Mouse (Mus musculus): ENCODE measurements around the gene Myod1. TPM values are rescaled to one million over a fixed set of nuclear protein-coding genes. Genes with fewer than 3 reads are reported as not detected.
A peak's percentile ranks its signal among the peaks of the same experiment; 100 is the strongest.

Myod1 gene
- polyA plus RNA-seq, 1 experiment from 2014 or later: 2.2 TPM

DNA sequence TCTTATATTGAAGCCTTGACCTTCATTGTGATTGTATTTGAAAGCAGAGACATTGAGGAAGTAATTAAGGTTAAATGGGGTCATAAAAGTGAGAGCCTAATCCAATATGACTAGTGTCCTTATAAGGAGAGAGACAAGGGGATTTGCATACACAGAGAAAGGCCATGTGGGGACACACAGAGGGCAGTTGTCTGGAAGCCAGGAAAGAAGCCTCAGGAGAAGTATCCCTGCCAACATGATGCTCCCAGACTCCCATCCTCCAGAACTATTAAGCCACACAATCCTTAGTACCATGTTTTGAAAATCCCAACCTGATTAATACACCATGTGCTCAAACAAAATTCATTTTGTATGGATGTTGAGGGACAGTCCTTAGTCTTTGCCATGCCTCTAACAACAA is 14.5 kb upstream of the Myod1 start:
- Histone ChIP-seq H3K36me3 (no peaks in the 10 kb centered on the region), H3K27ac (no peak overlapping the region), H3K4me2 (no peak overlapping the region), H3K27me3 (peaks cover 25% of the 10 kb centered on the region; the same call in 1 of the 2 replicates), H3K9ac (no peak overlapping the region), H3K4me1 (no peaks in the 10 kb centered on the region), H3K9me3 (replicated peaks) (no peaks in the 10 kb centered on the region), H3K4me3 (replicated peaks) (no peak overlapping the region)
- no peak for ATAC-seq (replicated peaks; ENCODE audit: low FRiP score)

DNA sequence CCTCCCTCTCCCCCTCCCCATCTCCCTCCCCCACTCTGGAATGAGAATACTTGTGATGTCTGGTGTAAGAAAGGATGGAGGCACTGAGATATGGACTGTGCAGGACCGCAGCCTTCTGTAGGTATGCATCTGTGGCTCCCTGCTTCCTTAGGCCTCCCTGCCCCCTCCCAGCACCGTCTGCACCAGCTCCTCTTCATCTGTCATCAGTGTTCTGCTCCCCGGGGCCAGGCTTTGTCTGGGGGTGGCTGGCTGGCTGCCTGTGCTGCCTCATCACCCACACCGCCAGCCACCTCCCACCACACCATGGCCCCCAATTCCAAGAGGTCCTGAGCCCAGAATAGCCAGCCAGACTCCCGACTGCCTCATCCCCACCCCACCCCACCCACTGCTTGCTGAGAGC is 12.1 kb upstream of the Myod1 start:
- H3K9me3 ChIP-seq (replicated peaks): no peaks in the 10 kb centered on the region
- ATAC-seq (replicated peaks; ENCODE audit: low FRiP score): no peak
- no peaks in the 10 kb centered on the region for H3K36me3 ChIP-seq
- no peak overlapping the region for H3K9ac ChIP-seq
- WGBS: 51% methylated on average over 5 of the region's 5 CpGs
- H3K4me1 ChIP-seq: no peaks in the 10 kb centered on the region
- H3K27ac ChIP-seq: no peak overlapping the region
- H3K27me3 ChIP-seq: peaks cover 37% of the 10 kb centered on the region; the same call in 1 of the 2 replicates
- H3K4me2 ChIP-seq: no peak overlapping the region
- no peak overlapping the region for H3K4me3 ChIP-seq (replicated peaks)

DNA sequence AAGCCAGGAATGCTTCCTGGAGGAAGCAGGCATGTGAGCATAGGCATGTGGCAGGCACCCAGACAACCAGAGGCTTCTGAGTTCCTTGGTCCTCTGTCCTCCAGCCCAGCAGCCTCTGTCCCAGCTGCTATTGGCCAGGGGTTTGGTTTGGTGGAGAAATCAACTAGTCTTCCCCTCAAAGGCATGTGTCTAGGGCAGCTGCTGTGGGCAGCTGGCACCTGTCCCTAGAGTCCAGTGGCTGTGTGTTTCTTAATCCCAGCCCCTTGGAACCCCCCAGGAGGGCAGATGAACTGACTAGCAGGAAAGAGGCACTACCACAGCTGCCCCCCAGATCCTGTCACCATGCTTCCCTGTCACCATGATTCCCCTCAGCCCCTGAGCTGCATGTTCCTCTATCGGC is 10.5 kb upstream of the Myod1 start:
- Histone ChIP-seq H3K27ac (no peak overlapping the region), H3K9ac (no peak overlapping the region), H3K9me3 (replicated peaks) (no peaks in the 10 kb centered on the region), H3K27me3 (peaks cover 38% of the 10 kb centered on the region; the same call in 1 of the 2 replicates), H3K36me3 (no peaks in the 10 kb centered on the region), H3K4me2 (no peak overlapping the region), H3K4me3 (replicated peaks) (no peak overlapping the region), H3K4me1 (no peaks in the 10 kb centered on the region)
- WGBS: 89% methylated on average over 1 of the region's 1 CpGs
- no peak for ATAC-seq (replicated peaks; ENCODE audit: low FRiP score)

DNA sequence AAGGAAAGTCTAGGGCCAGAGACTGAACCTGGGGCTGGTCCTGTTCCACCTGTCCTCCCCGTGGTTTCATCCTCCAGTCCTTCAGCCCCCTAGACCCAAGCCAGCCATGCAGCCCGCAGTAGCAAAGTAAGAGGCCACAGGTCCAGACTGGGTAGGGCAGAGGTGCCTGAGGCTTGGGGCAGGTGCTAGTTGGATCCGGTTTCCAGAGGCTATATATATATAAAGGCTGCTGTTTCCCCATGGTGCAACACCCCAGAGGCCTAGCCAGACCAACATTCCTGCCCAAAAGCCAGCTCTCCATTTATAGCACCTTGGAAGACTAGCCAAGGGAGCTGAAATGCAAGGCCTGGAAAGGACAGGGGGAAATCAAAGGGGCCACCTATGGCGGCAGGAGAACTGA is 5.2 kb upstream of the Myod1 start:
- peaks cover 59% of the 10 kb centered on the region for H3K27me3 ChIP-seq
- ATAC-seq (replicated peaks; ENCODE audit: low FRiP score): no peak
- 64% methylated on average over 4 of the region's 4 CpGs for WGBS
- no peak overlapping the region for H3K4me2 ChIP-seq
- no peaks in the 10 kb centered on the region for H3K4me1 ChIP-seq
- no peak overlapping the region for H3K9ac ChIP-seq
- H3K4me3 ChIP-seq (replicated peaks): no peak overlapping the region
- no peaks in the 10 kb centered on the region for H3K9me3 ChIP-seq (replicated peaks)
- no peak overlapping the region for H3K27ac ChIP-seq
- H3K36me3 ChIP-seq: no peaks in the 10 kb centered on the region

DNA sequence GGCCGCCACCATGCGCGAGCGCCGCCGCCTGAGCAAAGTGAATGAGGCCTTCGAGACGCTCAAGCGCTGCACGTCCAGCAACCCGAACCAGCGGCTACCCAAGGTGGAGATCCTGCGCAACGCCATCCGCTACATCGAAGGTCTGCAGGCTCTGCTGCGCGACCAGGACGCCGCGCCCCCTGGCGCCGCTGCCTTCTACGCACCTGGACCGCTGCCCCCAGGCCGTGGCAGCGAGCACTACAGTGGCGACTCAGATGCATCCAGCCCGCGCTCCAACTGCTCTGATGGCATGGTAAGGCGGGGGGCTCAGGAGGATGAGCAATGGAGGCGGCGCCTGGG is 703 bp downstream of the Myod1 start:
- no peak overlapping the region for H3K9ac ChIP-seq
- peaks cover 89% of the 10 kb centered on the region for H3K27me3 ChIP-seq
- H3K4me3 ChIP-seq (replicated peaks): peak overlapping the region; percentile 27
- H3K4me1 ChIP-seq: peaks cover 17% of the 10 kb centered on the region
- peak overlapping the region; percentile 45 for H3K4me2 ChIP-seq
- H3K36me3 ChIP-seq: no peaks in the 10 kb centered on the region
- WGBS: under 1% methylated on average over 33 of the region's 33 CpGs
- H3K27ac ChIP-seq: no peak overlapping the region
- no peaks in the 10 kb centered on the region for H3K9me3 ChIP-seq (replicated peaks)
- no peak for ATAC-seq (replicated peaks; ENCODE audit: low FRiP score)

DNA sequence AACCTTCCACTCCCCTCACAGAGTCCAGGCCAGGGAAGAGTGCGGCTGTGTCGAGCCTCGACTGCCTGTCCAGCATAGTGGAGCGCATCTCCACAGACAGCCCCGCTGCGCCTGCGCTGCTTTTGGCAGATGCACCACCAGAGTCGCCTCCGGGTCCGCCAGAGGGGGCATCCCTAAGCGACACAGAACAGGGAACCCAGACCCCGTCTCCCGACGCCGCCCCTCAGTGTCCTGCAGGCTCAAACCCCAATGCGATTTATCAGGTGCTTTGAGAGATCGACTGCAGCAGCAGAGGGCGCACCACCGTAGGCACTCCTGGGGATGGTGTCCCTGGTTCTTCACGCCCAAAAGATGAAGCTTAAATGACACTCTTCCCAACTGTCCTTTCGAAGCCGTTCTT is 1.8 kb downstream of the Myod1 start:
- ATAC-seq (replicated peaks; ENCODE audit: low FRiP score): 0 out of 2 replicates have a peak, but pooled peaks have one; percentile 31
- Histone ChIP-seq H3K36me3 (no peaks in the 10 kb centered on the region), H3K9me3 (replicated peaks) (no peaks in the 10 kb centered on the region), H3K27ac (no peak overlapping the region), H3K9ac (no peak overlapping the region), H3K4me2 (peak overlapping the region; percentile 34; the same call in 1 of the 2 replicates), H3K4me1 (peaks cover 17% of the 10 kb centered on the region), H3K4me3 (replicated peaks) (0 out of 2 replicates have a peak overlapping the region, but pooled peaks have one; percentile 11), H3K27me3 (peaks cover 78% of the 10 kb centered on the region)
- 2% methylated on average over 22 of the region's 22 CpGs for WGBS

DNA sequence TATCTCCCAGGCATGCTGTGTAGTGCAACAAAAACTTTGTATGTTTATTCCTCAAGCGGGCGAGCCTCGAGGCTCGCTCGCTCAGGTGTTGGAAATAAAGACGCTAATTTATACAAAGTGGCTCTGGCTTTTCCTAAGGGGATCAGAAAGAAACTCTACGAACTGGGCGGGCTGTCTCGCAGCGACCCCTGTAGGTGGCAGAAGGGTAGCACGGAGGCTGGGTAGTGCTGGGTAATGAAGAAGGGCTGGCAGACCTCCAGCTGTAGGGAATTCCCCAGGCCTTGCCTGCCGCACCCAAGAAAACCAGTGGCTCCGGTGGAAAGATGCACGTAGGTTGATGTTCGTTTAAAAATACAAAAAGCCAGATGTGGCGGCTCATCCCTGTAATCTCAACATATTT is 2.7 kb downstream of the Myod1 start:
- H3K9me3 ChIP-seq (replicated peaks): no peaks in the 10 kb centered on the region
- H3K4me1 ChIP-seq: peaks cover 17% of the 10 kb centered on the region
- no peaks in the 10 kb centered on the region for H3K36me3 ChIP-seq
- H3K4me2 ChIP-seq: no peak overlapping the region
- 9% methylated on average over 16 of the region's 16 CpGs for WGBS
- no peak overlapping the region for H3K4me3 ChIP-seq (replicated peaks)
- no peak overlapping the region for H3K27ac ChIP-seq
- no peak for ATAC-seq (replicated peaks; ENCODE audit: low FRiP score)
- H3K9ac ChIP-seq: no peak overlapping the region
- peaks cover 69% of the 10 kb centered on the region for H3K27me3 ChIP-seq

DNA sequence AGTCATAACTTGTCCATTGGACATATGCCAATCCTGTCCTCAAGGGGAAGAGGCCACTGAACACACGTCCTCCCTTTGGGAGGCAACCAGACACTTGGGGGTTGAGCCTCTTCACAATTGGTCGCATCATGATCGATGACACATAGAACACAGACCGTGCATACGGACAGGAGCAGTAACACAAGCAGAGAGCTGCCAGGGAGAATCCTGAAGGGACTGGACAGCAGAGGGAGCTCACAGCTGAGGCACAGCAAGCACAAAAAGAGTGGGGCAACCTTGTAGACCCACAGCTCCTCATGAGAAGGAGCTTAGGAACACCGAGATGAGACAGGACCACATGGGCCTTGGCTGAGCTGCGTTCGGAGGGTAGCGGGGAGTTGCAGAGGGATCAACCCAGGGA is 4.4 kb downstream of the Myod1 start:
- Histone ChIP-seq H3K27me3 (peaks cover 53% of the 10 kb centered on the region), H3K9ac (no peak overlapping the region), H3K36me3 (no peaks in the 10 kb centered on the region), H3K27ac (no peak overlapping the region), H3K4me1 (peaks cover 17% of the 10 kb centered on the region), H3K4me3 (replicated peaks) (no peak overlapping the region), H3K4me2 (no peak overlapping the region), H3K9me3 (replicated peaks) (no peaks in the 10 kb centered on the region)
- WGBS: 60% methylated on average over 9 of the region's 9 CpGs
- no peak for ATAC-seq (replicated peaks; ENCODE audit: low FRiP score)

DNA sequence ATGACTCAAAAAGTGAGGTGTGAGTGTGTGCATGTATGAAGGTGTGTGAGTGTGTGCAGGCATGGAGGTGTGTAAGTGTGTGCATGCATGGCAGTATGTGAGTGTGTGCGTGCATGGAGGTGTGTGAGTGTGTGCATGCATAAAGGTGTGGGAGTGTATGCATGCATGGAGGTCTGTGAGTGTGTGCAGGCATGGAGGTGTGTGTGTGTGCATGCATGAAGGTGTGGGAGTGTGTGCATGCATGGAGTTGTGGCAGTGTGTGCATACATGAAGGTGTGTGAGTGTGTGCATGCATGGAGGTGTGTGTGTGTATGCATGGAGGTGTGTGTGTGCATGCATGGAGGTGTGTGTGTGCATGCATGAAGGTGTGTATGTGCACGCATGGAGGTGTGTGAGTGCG is 11.2 kb downstream of the Myod1 start:
- no peaks in the 10 kb centered on the region for H3K9me3 ChIP-seq (replicated peaks)
- H3K36me3 ChIP-seq: no peaks in the 10 kb centered on the region
- H3K4me2 ChIP-seq: no peak overlapping the region
- H3K27ac ChIP-seq: no peak overlapping the region
- no peak overlapping the region for H3K4me3 ChIP-seq (replicated peaks)
- 92% methylated on average over 3 of the region's 3 CpGs for WGBS
- H3K4me1 ChIP-seq: no peaks in the 10 kb centered on the region
- ATAC-seq (replicated peaks; ENCODE audit: low FRiP score): no peak
- peaks cover 15% of the 10 kb centered on the region for H3K27me3 ChIP-seq
- no peak overlapping the region for H3K9ac ChIP-seq

DNA sequence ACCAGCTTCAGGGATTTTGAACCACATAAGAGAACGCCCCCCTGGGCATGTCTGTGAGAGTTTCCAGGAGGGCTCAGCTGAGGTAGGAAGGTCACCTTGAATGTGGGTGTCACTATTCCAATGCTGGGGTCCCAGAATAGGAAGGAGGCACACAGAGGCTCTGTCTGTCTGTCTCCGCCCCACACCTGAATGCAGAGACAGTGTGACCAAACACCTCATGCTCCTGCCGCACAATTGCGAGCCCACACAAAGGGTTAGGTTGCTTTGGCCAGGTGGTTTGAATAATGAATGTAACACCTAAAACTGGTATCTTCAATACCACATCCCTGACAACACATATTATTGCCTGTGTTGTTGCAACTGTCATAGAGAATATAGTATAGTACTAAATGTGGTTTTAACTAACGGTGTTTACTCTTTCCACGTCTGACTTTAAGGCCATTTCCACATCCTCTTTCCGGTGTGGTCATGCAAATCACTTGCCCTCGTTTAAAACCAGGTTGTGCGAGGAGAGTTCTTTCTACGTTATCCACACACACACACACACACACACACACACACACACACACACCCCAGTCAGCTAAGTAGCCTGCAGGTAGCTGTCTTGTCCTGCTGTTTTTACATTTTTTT is 13.3 kb downstream of the Myod1 start:
- Histone ChIP-seq H3K9ac (no peak overlapping the region), H3K27ac (no peak overlapping the region), H3K4me1 (no peaks in the 10 kb centered on the region), H3K9me3 (replicated peaks) (no peaks in the 10 kb centered on the region), H3K27me3 (peaks cover 34% of the 10 kb centered on the region), H3K4me2 (no peak overlapping the region), H3K4me3 (replicated peaks) (no peak overlapping the region), H3K36me3 (no peaks in the 10 kb centered on the region)
- WGBS: 73% methylated on average over 10 of the region's 10 CpGs
- no peak for ATAC-seq (replicated peaks; ENCODE audit: low FRiP score)

DNA sequence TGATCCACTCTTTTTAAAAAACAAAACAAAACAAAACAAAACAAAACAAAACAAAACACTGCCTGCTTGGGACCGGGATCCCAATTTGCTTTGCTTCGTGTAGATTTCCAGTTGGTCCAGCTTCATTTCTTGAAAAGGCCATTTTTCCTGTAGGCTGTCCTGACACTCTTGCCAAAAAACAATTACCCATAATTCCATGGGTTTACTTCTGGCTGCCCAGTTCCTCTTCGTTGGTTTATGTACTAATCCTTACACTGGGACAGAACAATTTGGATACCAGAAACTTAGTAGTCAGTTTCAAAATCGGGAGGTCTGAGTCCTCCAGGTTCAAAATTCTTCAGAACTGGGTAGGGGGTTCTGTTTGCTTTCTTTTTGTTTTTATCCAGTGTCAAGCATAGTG is 14.0 kb downstream of the Myod1 start:
- Histone ChIP-seq H3K9ac (no peak overlapping the region), H3K36me3 (no peaks in the 10 kb centered on the region), H3K4me2 (no peak overlapping the region), H3K27ac (no peak overlapping the region), H3K4me3 (replicated peaks) (no peak overlapping the region), H3K4me1 (0 out of 2 replicates have a peak, but pooled peaks cover 2% of the 10 kb centered on the region), H3K27me3 (peaks cover 40% of the 10 kb centered on the region), H3K9me3 (replicated peaks) (no peaks in the 10 kb centered on the region)
- WGBS: 70% methylated on average over 4 of the region's 4 CpGs
- no peak for ATAC-seq (replicated peaks; ENCODE audit: low FRiP score)

DNA sequence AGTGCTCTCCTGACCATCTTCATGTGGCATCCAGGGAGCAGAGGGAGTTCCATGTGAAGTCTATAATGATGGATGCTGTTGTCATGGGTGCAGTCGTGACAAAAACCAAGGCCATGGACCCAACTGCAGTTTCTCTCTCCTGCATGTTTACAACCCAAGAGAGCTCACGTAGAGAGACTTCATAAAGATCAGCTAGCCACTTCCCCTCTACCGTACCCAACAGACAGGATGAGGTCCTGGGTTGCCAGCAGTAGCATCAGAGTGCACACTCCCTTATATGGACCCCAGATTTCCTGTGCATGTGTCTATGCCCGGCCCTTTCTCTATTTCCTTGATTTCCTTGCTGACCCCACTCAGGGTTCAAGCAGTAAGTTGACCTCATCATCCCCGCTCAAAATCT is 15.4 kb downstream of the Myod1 start:
- Histone ChIP-seq H3K4me2 (no peak overlapping the region), H3K36me3 (no peaks in the 10 kb centered on the region), H3K4me1 (peaks cover 17% of the 10 kb centered on the region), H3K27me3 (peaks cover 50% of the 10 kb centered on the region), H3K27ac (no peak overlapping the region), H3K9me3 (replicated peaks) (no peaks in the 10 kb centered on the region), H3K9ac (no peak overlapping the region), H3K4me3 (replicated peaks) (no peak overlapping the region)
- no peak for ATAC-seq (replicated peaks; ENCODE audit: low FRiP score)
- WGBS: 55% methylated on average over 5 of the region's 5 CpGs

DNA sequence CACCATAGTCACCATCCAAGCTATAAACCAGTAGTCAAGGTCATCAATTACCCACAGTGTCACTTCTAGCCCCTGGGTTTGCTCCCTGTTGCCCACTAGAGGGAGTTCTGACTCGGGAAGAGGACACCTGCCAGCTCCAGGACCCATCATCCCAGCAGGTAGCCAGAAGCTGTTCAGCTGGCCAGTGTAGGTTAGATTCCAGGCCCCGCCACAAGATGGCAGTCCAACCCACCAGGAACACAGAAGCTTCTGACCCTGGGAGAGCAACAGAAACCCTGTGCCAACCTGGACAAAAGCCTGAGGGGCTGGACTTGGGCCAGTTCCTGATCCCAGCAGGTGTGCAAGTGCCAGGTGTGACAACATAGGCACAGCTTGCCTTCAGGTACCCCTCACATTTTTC is 16.8 kb downstream of the Myod1 start:
- 2% methylated on average over 2 of the region's 2 CpGs for WGBS
- Histone ChIP-seq H3K9me3 (replicated peaks) (no peaks in the 10 kb centered on the region), H3K9ac (no peak overlapping the region), H3K4me3 (replicated peaks) (no peak overlapping the region), H3K27me3 (peaks cover 64% of the 10 kb centered on the region), H3K27ac (no peak overlapping the region), H3K4me1 (peaks cover 28% of the 10 kb centered on the region), H3K4me2 (no peak overlapping the region), H3K36me3 (no peaks in the 10 kb centered on the region)
- ATAC-seq (replicated peaks; ENCODE audit: low FRiP score): peak; percentile 38

Measured in kidney, embryonic 15.5 days (tissue).